Mouse (Mus musculus): ENCODE data around the gene Slc25a42.

DNA sequence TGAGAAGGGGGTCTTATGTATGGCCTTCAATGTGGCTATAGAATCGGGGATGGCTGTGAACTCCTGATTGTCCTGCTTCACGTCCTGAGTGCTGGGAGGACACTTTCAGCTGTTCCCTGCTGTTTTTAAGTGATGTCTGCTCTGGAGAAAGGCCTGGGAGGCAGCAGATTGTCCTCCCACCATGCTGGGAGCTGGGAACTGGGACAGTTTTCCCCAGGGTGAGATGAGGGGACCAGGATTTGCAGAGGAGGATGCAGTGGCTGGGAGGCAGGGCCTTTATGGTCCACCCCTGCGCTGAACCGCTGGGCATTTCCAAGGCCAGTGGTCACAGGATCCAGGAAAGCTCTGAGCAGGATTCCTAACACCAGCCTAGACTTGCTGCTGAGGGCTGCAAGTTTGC lies 9.0 kb downstream of the Slc25a42 start:
- TF ChIP-seq CTCF (IDR thresholded peaks at IDR 0.05; ENCODE audit: low read depth) (no peak), EP300 (optimal IDR thresholded peaks at IDR 0.05) (no peak)

Data from stomach, postnatal 0 days (tissue).